In genomic region chrX:7604879-7605574, GRCm38 (mm10) we compare ENCODE assay signal across 8 mouse cellular contexts. TPM values are rescaled to one million over a fixed set of nuclear protein-coding genes. Genes with fewer than 3 reads are reported as not detected.
DNase-seq lines count a peak whose midpoint lies in the region; ATAC-seq and TF ChIP-seq lines count a peak whose summit lies in the region.

Ccdc22 (minus strand) TSS chrX:7605517.

- no peak for TF ChIP-seq CTCF in gastrocnemius, adult 2 months (IDR thresholded peaks at IDR 0.05)
- TF ChIP-seq CTCF in hindbrain, postnatal 0 days (IDR thresholded peaks at IDR 0.05; ENCODE audit: low read depth): no peak
- TF ChIP-seq CTCF in left cerebral cortex, adult 2 months (IDR thresholded peaks at IDR 0.05): no peak

- peak within 1 kb of the TSS; percentile 47 for H3K9ac ChIP-seq in hindbrain, postnatal 0 days (replicated peaks; ENCODE audit: low read length)

- no peaks in the 10 kb centered on the region for H3K9me3 ChIP-seq in hindbrain, postnatal 0 days (ENCODE audit: low read length)

- peak within 1 kb of the TSS; percentile 50 for H3K4me2 ChIP-seq in hindbrain, postnatal 0 days (ENCODE audit: low read depth, low read length)

- H3K27me3 ChIP-seq in hindbrain, postnatal 0 days (ENCODE audit: insufficient read depth, low read length): no peaks in the 10 kb centered on the region

- peak within 1 kb of the TSS; percentile 83 for H3K27ac ChIP-seq in gastrocnemius, adult 2 months
- peak within 1 kb of the TSS; percentile 52; the same call in 1 of the 2 replicates for H3K27ac ChIP-seq in hindbrain, postnatal 0 days
- peak within 1 kb of the TSS; percentile 82 for H3K27ac ChIP-seq in left cerebral cortex, adult 2 months

- H3K36me3 ChIP-seq in hindbrain, postnatal 0 days (ENCODE audit: insufficient read depth, low read length): no peaks in the 10 kb centered on the region

- H3K4me1 ChIP-seq in hindbrain, postnatal 0 days (ENCODE audit: insufficient read depth, low read length): no peaks in the 10 kb centered on the region

- WGBS in hindbrain, postnatal 0 days: 29% methylated on average over 28 of the region's 28 CpGs

- intact Hi-C loops in gastrocnemius, adult 2 months (cut with DNase I): loop anchor here (2.0 kb wide), 1 partner anchor 30 kb away; the partner anchor contains the start of gene Ppp1r3f
- intact Hi-C loops in left cerebral cortex, adult 2 months (cut with DNase I): loop anchor here (5.0 kb wide), 2 partner anchors 37 to 72 kb away; no protein-coding TSS in a partner anchor

- peak within 1 kb of the TSS; percentile 81 for H3K4me3 ChIP-seq in gastrocnemius, adult 2 months
- H3K4me3 ChIP-seq in hindbrain, postnatal 0 days (ENCODE audit: low read length): peak within 1 kb of the TSS; percentile 41
- peak within 1 kb of the TSS; percentile 60 for H3K4me3 ChIP-seq in left cerebral cortex, adult 2 months

- DNase-seq in WW6 (ENCODE audit: low read depth, low spot score): peak; percentile 45
- DNase-seq in cerebellum, postnatal 4 days (ENCODE audit: low spot score in 2 of 2): peak; percentile 42 to 68
- peak; percentile 88 for DNase-seq in gastrocnemius, adult 2 months
- peak; percentile 91 for DNase-seq in hindbrain, postnatal 0 days (ENCODE audit: low spot score)
- DNase-seq in left cerebral cortex, adult 2 months (ENCODE audit: extremely low spot score in 1 of 2, low spot score in 2 of 2): peak; percentile 77 to 84
- DNase-seq in right cerebral cortex, adult 2 months (ENCODE audit: low spot score in 2 of 2): peak; percentile 79 to 88
- DNase-seq in urinary bladder, postnatal 14 days (ENCODE audit: low spot score): peak; percentile 83

- peak; percentile 92 for ATAC-seq in hindbrain, postnatal 0 days
- ATAC-seq in megakaryocyte, adult 5-6 weeks (ENCODE audit: poor library complexity, severe bottlenecking): peak; percentile 97

RNA-seq across cellular contexts. Expression of gene Ccdc22, which starts in this region (rescaled TPM):
- 10 to 100 TPM; 10.9 to 13.2 TPM for total RNA-seq in gastrocnemius, adult 2 months (2021)
- 35.6 and 47.6 TPM in 2 replicates for total RNA-seq in hindbrain, postnatal 0 days (2014; rRNA removed)
- polyA plus RNA-seq in hindbrain, postnatal 0 days (2015; fragmentation: Nextera tagmentation; extraction: Ambion mirVana): 20.5 and 21.5 TPM in 2 replicates
- 10 to 100 TPM; 30.1 to 31.5 TPM for total RNA-seq in left cerebral cortex, adult 2 months (2021)
- total RNA-seq in megakaryocyte, adult 5-6 weeks (2015): 9.5 and 12.3 TPM in 2 replicates
- total RNA-seq in megakaryocyte, adult 5-6 weeks (2017): 20.2 and 26.4 TPM in 2 replicates

Comparison
In these comparisons a context has a peak if more than half of its experiments do, and no peak if none do; other contexts are left out.
1. Peak in every context shown above with its lines: DNase-seq, ATAC-seq, H3K4me3 ChIP-seq and H3K27ac ChIP-seq.